Mouse (Mus musculus) brain, embryonic 14.5 days (tissue): ENCODE results near the gene Junb.
A peak's percentile ranks its signal among the peaks of the same experiment; 100 is the strongest.

ENCODE experiments used
- CTCF ChIP-seq: fragments of 200-500 bp; IDR thresholded peaks from 2 replicates; pipeline ENCODE4 v1.5.1; 2012; ENCODE audit warnings: inconsistent platforms, mild to moderate bottlenecking, moderate library complexity, borderline replicate concordance; ENCODE audit not compliant: insufficient read depth, insufficient read length; ENCODE audit errors: extremely low read depth
- POLR2A ChIP-seq: fragments of 200-500 bp; IDR thresholded peaks from 2 replicates; pipeline ENCODE4 v1.6.1; 2012; ENCODE audit warnings: mild to moderate bottlenecking, inconsistent platforms, borderline replicate concordance; ENCODE audit not compliant: poor library complexity, insufficient read depth, insufficient read length, severe bottlenecking; ENCODE audit errors: extremely low read depth

DNA sequence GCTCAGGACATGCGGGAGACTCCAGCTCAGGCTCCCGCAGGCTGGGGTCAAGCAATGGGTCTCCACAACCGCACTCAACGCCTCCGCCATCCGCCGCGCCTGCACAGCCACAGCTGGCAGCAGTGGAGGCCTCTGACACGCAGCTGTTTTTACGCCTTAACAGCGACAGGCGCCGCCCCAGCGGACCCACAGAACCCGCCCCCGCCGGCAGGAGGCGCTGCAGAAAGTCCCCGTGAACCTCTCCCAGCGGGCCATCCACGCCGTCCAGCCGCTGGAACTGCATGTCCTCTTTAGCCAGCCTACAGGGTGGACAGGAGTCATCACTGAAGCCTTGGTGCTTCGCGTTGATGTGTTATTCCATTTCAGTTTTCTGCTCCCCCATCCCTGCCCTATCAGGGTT is 29.2 kb upstream of the Junb start:
- no peak for TF ChIP-seq POLR2A
- TF ChIP-seq CTCF: peak; percentile 16; the same call in 1 of the 2 replicates
